Mouse (Mus musculus): ENCODE results near the gene Zfp976. TPM values are rescaled to one million over a fixed set of nuclear protein-coding genes. Genes with fewer than 3 reads are reported as not detected.

Zfp976 gene
- under 1 TPM in 1 of 2 experiments, not detected in 1; 0.39 TPM for polyA plus RNA-seq (2017; shearing (Covaris generic))

GRCm38 (mm10) chr7:42642152-42643115 is at the start of gene Zfp976:
TSS of gene Zfp976 (minus strand) at chr7:42642588.

GRCm38 (mm10) chr7:42592413-42592812 is 50.0 kb downstream of the Zfp976 start, which contains the start of gene Zfp977:
TSS of gene Zfp977 (minus strand) at chr7:42592547.

GRCm38 (mm10) chr7:42578488-42578887 is 63.9 kb downstream of the Zfp976 start, which contains the start of gene Gm21028:
TSS of gene Gm21028 (minus strand) at chr7:42578588.

Other genes with a start within 250 kb of the Zfp976 start
- gene 4933421I07Rik, start 194.5 kb downstream of the Zfp976 start, polyA plus RNA-seq (2017; shearing (Covaris generic)): not detected
- 10 to 100 TPM; 22.8 to 24.2 TPM for gene Zfp141, start 136.8 kb downstream of the Zfp976 start, polyA plus RNA-seq (2017; shearing (Covaris generic))
- not detected for gene Gm21028, start 64.0 kb downstream of the Zfp976 start, polyA plus RNA-seq (2017; shearing (Covaris generic))
- not detected for gene Zfp977, start 50.0 kb downstream of the Zfp976 start, polyA plus RNA-seq (2017; shearing (Covaris generic))
- gene Zfp975, start 50.2 kb upstream of the Zfp976 start, polyA plus RNA-seq (2017; shearing (Covaris generic)): 1 to 10 TPM; 2.0 to 2.6 TPM
- gene Gm17067, start 84.4 kb upstream of the Zfp976 start, polyA plus RNA-seq (2017; shearing (Covaris generic)): under 1 TPM in 1 of 2 experiments, not detected in 1; 0.16 TPM
- gene Vmn2r62, start 150.9 kb upstream of the Zfp976 start, polyA plus RNA-seq (2017; shearing (Covaris generic)): under 1 TPM in 1 of 2 experiments, not detected in 1; 0.06 TPM
- not detected for gene Gm2381, start 224.6 kb upstream of the Zfp976 start, polyA plus RNA-seq (2017; shearing (Covaris generic))